Mouse (Mus musculus) myocyte (in vitro differentiated cells): ENCODE measurements around the gene Pamr1.

Source experiments
- CEBPB ChIP-seq: IDR thresholded peaks from 2 replicates; pipeline ENCODE4 v1.6.1; 2011; ENCODE audit warnings: mild to moderate bottlenecking, moderate library complexity; ENCODE audit not compliant: poor library complexity, insufficient read depth, severe bottlenecking
- E2F4 ChIP-seq: IDR thresholded peaks from one replicate; pipeline ENCODE4 v1.6.1; 2011; ENCODE audit warnings: mild to moderate bottlenecking, control low read depth, moderate library complexity; ENCODE audit not compliant: insufficient read depth
- MAX ChIP-seq: IDR thresholded peaks from one replicate; pipeline ENCODE4 v1.6.1; 2011; ENCODE audit warnings: low read depth, mild to moderate bottlenecking, control low read depth
- MYOD1 ChIP-seq, 3 experiments: IDR thresholded peaks; one replicate each; pipeline ENCODE4 v1.6.1; 2011; ENCODE audit warnings: control low read depth in 2 of 3, low read depth in 2 of 3, mild to moderate bottlenecking in 2 of 3, moderate library complexity in 1 of 3; ENCODE audit not compliant: insufficient read length in 2 of 3, control insufficient read depth in 1 of 3
- MYOG ChIP-seq, 3 experiments: IDR thresholded peaks; one replicate each; pipeline ENCODE4 v1.6.1; 2011; ENCODE audit warnings: control low read depth in 2 of 3, low read depth in 2 of 3, mild to moderate bottlenecking in 2 of 3; ENCODE audit not compliant: insufficient read length in 2 of 3, control insufficient read depth in 1 of 3, insufficient read depth in 1 of 3
- POLR2A ChIP-seq: IDR thresholded peaks from one replicate; pipeline ENCODE4 v1.6.1; 2011; ENCODE audit warnings: low read depth, mild to moderate bottlenecking, control low read depth, moderate library complexity; ENCODE audit not compliant: insufficient read length
- POLR2AphosphoS2 ChIP-seq: IDR thresholded peaks from one replicate; pipeline ENCODE4 v1.6.1; 2011; ENCODE audit warnings: low read depth, control low read depth; ENCODE audit not compliant: insufficient read length
- REST ChIP-seq: IDR thresholded peaks from one replicate; pipeline ENCODE4 v1.6.1; 2011; ENCODE audit warnings: mild to moderate bottlenecking, control low read depth, moderate library complexity; ENCODE audit not compliant: insufficient read depth, insufficient read length
- SRF ChIP-seq: IDR thresholded peaks from one replicate; pipeline ENCODE4 v1.6.1; 2011; ENCODE audit warnings: low read depth; ENCODE audit not compliant: control insufficient read depth, insufficient read length
- TCF12 ChIP-seq: IDR thresholded peaks from one replicate; pipeline ENCODE4 v1.6.1; 2011; ENCODE audit warnings: mild to moderate bottlenecking, control low read depth; ENCODE audit not compliant: poor library complexity, insufficient read depth, severe bottlenecking
- USF1 ChIP-seq: IDR thresholded peaks from one replicate; pipeline ENCODE4 v1.6.1; 2011; ENCODE audit warnings: low read depth, mild to moderate bottlenecking, control low read depth, moderate library complexity

DNA sequence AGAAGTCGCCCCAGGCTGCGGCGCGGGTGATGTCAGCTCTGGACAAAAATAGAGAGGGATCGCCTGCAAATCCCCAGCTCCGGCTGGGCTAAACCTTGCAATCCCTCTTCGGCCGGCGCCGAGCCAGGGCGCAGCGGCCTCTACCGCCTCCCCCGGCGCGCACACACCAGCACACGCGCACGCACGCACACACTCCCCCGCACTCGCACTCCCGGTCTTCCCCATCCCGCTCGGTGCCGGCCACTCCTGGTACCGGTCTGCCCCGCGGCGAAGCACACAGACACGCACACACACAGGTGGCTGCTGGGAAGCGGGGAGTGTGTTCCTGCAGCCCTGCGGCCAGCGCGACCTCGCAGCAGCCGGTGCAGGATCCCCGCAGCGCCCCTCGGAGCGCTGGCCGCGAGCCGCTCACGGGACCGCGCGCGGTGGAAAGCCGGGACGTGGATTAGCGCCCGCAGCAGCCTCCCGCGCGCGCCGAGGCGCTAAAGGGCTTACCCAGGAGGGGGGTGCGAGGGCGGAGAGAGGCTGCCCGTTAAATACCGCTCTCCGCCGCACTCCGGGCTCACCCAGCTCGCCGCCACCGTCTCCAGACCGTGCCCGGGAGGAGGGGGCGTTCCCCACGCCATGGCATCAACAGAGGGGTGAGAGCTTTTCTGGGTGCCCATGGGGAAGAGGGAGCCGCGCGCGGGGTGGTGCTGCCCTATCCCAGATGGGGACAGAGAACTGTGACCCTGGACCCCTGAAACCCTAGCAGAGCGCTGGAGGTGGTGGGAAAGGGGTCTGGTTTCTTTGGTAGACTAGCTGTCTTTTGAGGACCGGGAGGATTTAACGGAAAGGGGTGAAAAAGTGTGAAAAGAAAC lies 109.1 kb downstream of the Pamr1 start:
- TF ChIP-seq MAX: no peak
- TF ChIP-seq POLR2A: no peak
- TF ChIP-seq MYOD1 (IDR thresholded peaks at IDR 0.05; ENCODE audit: control insufficient read depth in 1 of 3, insufficient read length in 2 of 3, low read depth in 2 of 3): no peak
- no peak for TF ChIP-seq SRF
- no peak for TF ChIP-seq USF1
- TF ChIP-seq E2F4: no peak
- no peak for TF ChIP-seq REST
- no peak for TF ChIP-seq POLR2AphosphoS2
- TF ChIP-seq TCF12: no peak
- no peak for TF ChIP-seq MYOG (IDR thresholded peaks at IDR 0.05; ENCODE audit: control insufficient read depth in 1 of 3, insufficient read depth in 1 of 3, insufficient read length in 2 of 3, low read depth in 2 of 3)
- no peak for TF ChIP-seq CEBPB
